Mouse (Mus musculus) heart, embryonic 15.5 days (tissue): ENCODE data around the gene Wnt3a. TPM values are rescaled to one million over a fixed set of nuclear protein-coding genes. Genes with fewer than 3 reads are reported as not detected.

Experiments used
- ATAC-seq: fragments of 200-750 bp; cut with Nextera tagmentation; replicated peaks from 2 replicates; pipeline ENCODE4 v1.8.0; 2017; ENCODE audit warnings: low read depth, moderate TSS enrichment; ENCODE audit not compliant: insufficient number of reproducible peaks, insufficient read depth, low FRiP score
- H3K27ac ChIP-seq: fragments of 300-500 bp; sonication (generic); 2 replicates; pipeline ENCODE4 v1.5.1; 2015; ENCODE audit warnings: mild to moderate bottlenecking, inconsistent platforms
- H3K27me3 ChIP-seq: fragments of 300-500 bp; sonication (generic); 2 replicates; pipeline ENCODE4 v1.6.1; 2015; ENCODE audit warnings: inconsistent platforms
- H3K36me3 ChIP-seq: fragments of 300-500 bp; sonication (generic); 2 replicates; pipeline ENCODE4 v1.6.1; 2015; ENCODE audit warnings: mild to moderate bottlenecking, inconsistent platforms
- H3K4me1 ChIP-seq: fragments of 300-500 bp; sonication (generic); replicated peaks from 2 replicates; pipeline ENCODE4 v1.6.1; 2015; ENCODE audit warnings: inconsistent platforms
- H3K4me2 ChIP-seq: fragments of 300-500 bp; sonication (generic); 2 replicates; pipeline ENCODE4 v1.6.1; 2015; ENCODE audit warnings: inconsistent platforms, mild to moderate bottlenecking, moderate library complexity
- H3K4me3 ChIP-seq: fragments of 300-500 bp; sonication (generic); 2 replicates; pipeline ENCODE4 v1.5.1; 2015; ENCODE audit warnings: mild to moderate bottlenecking, inconsistent platforms
- H3K9ac ChIP-seq: fragments of 300-500 bp; sonication (generic); 2 replicates; pipeline ENCODE4 v1.6.1; 2015; ENCODE audit warnings: mild to moderate bottlenecking, inconsistent platforms
- H3K9me3 ChIP-seq: fragments of 300-500 bp; sonication (generic); replicated peaks from 2 replicates; pipeline ENCODE4 v1.6.1; 2016; ENCODE audit warnings: inconsistent platforms
- WGBS: fragments of 180-500 bp; shearing (Covaris S2); methylation state at CpG from one replicate; pipeline ENCODE4 v1.1.7; 2015; ENCODE audit warnings: mixed read lengths; 5-methylcytosine and 5-hydroxymethylcytosine counted together
- polyA plus RNA-seq: library from polyadenylated mRNA; unstranded; fragments of >200 nt; fragmentation: Nextera tagmentation; extraction: Ambion mirVana; gene quantifications from 2 replicates; pipeline ENCODE4 v1.2.1, GENCODE M21; 2015

Gene Wnt3a
- polyA plus RNA-seq, 1 experiment from 2014 or later = not detected

DNA sequence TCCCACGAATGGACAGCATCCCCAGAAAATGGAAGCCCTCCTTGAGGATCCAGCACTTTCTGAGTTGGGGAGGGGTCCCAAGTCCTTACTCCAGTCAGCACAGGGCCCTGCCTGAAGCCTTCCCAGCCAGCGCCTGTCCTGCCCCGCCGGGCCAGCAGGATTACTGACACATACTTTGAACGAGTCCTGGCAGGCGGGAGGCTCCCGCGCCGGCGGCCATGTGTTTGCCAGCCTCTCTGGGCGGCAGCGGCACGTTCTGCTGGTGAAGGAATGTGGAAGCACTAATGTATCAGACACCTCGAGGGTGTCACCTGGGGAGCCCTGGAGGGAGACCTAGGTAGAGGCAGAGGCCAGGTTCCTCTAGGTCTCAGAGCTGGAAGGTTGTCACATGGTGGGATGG is 6.4 kb downstream of the Wnt3a start:
- peaks cover 92% of the 10 kb centered on the region for H3K27me3 ChIP-seq
- H3K9ac ChIP-seq = no peak overlapping the region
- 10% methylated on average over 14 of the region's 14 CpGs for WGBS

DNA sequence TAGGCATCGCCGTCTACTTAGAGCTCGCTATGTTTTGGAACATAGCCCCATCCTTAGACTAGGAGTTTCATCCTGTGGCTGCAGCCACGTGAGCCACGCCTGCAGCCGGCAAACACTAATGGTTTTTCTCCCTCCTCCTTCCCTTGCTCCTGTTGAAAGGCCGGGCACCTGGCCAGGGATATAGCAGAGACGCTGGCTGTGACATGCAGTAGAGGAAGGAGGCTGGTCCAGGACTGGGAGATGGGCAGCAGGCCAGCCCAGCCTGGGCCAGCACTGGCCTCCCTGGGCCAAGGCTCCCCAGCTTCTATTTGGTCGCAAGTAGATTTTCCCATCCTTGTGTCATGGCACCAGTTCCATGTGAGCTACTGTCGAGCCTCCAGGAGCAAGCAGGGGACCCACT is 7.6 kb downstream of the Wnt3a start:
- WGBS = 33% methylated on average over 10 of the region's 10 CpGs
- peak; percentile 61; the same call in 1 of the 2 replicates for ATAC-seq
- H3K4me3 ChIP-seq = no peak overlapping the region

More for the DNA sequence above, 6.4 kb downstream of the Wnt3a start:
- Histone ChIP-seq H3K9me3 (no peaks in the 10 kb centered on the region), H3K27ac (no peak overlapping the region), H3K36me3 (no peaks in the 10 kb centered on the region), H3K4me1 (peaks cover 25% of the 10 kb centered on the region), H3K4me2 (no peak overlapping the region), H3K4me3 (no peak overlapping the region)
- no peak for ATAC-seq

DNA sequence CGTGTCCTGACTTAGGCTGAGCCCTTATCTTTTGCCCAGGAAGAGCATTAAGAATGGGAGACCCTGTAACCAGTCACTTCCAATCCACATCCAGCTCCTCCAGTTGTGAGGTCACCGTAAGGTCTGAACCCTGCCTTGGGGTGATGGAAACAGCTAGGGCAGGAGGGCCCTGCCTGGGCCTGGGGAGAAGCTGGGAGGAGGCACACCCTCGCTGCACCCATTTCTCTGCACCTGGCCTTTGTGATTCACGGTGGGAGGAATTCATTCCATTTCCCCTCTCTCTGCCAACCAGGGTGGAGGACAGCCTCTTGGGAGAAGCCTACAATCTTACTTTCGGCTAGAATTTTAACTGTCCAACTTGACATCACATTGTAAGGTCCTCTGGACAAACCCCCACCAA is 8.4 kb downstream of the Wnt3a start:
- no peak for ATAC-seq
- Histone ChIP-seq H3K4me2 (no peak overlapping the region), H3K4me3 (no peak overlapping the region), H3K36me3 (no peaks in the 10 kb centered on the region), H3K9ac (no peak overlapping the region), H3K27ac (no peak overlapping the region), H3K9me3 (no peaks in the 10 kb centered on the region), H3K27me3 (peaks cover 89% of the 10 kb centered on the region), H3K4me1 (peaks cover 20% of the 10 kb centered on the region)
- whole genome bisulfite sequencing = 54% methylated on average over 5 of the region's 5 CpGs

More for the DNA sequence above, 7.6 kb downstream of the Wnt3a start:
- Histone ChIP-seq H3K4me2 (no peak overlapping the region), H3K9ac (no peak overlapping the region), H3K36me3 (no peaks in the 10 kb centered on the region), H3K9me3 (no peaks in the 10 kb centered on the region), H3K27me3 (peaks cover 91% of the 10 kb centered on the region), H3K27ac (no peak overlapping the region), H3K4me1 (peaks cover 20% of the 10 kb centered on the region)

DNA sequence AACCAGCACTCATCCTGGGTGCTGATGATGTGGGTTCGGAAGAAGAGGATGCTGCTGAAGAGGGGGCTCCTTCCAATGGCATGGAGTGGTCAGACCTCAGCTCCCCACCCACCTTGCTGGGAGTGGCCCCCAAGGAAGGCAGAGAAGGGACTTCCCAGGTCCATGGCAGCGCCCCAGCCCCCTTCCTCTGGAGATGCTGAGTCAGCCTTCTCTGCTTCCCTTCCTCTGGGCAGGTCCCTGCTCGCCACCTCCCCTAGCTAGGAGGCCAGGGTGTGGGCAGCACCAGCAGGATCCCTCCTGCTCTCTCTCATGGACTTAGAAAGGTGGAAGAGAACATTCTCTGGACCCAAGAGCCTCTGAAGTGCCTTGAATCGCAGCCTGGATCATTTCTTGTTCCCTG is 12.5 kb downstream of the Wnt3a start:
- Histone ChIP-seq H3K27me3 (peaks cover 78% of the 10 kb centered on the region), H3K36me3 (no peaks in the 10 kb centered on the region), H3K4me1 (peaks cover 8% of the 10 kb centered on the region), H3K4me2 (no peak overlapping the region), H3K9ac (no peak overlapping the region), H3K27ac (no peak overlapping the region), H3K9me3 (no peaks in the 10 kb centered on the region), H3K4me3 (no peak overlapping the region)
- no peak for ATAC-seq
- WGBS = 57% methylated on average over 4 of the region's 4 CpGs

DNA sequence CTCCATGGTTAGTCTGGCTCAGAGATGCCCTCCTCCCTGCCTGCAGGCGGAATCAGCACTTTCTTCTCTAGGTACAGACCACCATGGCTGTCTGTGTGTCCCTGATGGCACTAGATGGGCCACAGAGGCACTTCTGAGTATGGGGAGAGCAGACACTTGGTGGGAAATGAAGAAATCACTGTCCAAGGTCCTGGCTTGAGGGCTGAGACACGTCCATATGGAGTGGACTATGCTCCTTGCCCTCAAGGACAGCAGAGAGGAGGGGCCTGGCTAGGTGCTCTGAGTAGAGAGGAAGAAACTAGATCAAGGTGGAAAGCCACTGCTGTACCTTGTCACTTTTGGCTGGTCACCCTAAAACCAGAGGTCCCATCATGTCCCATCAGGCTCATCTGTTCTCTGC is 13.7 kb downstream of the Wnt3a start:
- Histone ChIP-seq H3K4me2 (no peak overlapping the region), H3K4me1 (no peaks in the 10 kb centered on the region), H3K9me3 (no peaks in the 10 kb centered on the region), H3K36me3 (no peaks in the 10 kb centered on the region), H3K9ac (no peak overlapping the region), H3K27me3 (peaks cover 71% of the 10 kb centered on the region), H3K27ac (no peak overlapping the region), H3K4me3 (no peak overlapping the region)
- 16% methylated on average over 2 of the region's 2 CpGs for WGBS
- ATAC-seq = no peak

DNA sequence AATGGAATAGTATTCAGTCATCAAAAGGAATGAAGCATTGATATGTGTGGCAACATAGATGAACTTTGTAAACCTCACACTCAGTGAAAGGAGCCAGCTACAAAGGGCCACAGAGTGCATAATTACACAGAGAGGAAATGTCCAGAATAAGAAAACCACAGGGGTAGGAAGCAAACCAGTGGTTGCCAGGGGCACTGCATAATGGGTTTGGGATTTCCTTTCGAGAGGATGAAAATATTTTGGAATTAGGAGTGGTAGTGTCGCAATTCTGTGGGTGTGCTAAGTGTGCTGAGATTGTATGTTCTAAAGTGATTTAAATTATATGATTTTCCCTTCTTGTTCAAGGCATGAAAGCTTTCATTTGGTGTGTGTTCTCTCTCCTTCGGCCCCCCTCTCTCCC is 16.4 kb downstream of the Wnt3a start:
- no peaks in the 10 kb centered on the region for H3K4me1 ChIP-seq
- no peaks in the 10 kb centered on the region for H3K9me3 ChIP-seq
- H3K9ac ChIP-seq = no peak overlapping the region
- H3K4me3 ChIP-seq = no peak overlapping the region
- H3K36me3 ChIP-seq = no peaks in the 10 kb centered on the region
- no peak overlapping the region for H3K4me2 ChIP-seq
- 69% methylated on average over 3 of the region's 3 CpGs for WGBS
- no peak for ATAC-seq
- H3K27ac ChIP-seq = no peak overlapping the region
- peaks cover 44% of the 10 kb centered on the region for H3K27me3 ChIP-seq

DNA sequence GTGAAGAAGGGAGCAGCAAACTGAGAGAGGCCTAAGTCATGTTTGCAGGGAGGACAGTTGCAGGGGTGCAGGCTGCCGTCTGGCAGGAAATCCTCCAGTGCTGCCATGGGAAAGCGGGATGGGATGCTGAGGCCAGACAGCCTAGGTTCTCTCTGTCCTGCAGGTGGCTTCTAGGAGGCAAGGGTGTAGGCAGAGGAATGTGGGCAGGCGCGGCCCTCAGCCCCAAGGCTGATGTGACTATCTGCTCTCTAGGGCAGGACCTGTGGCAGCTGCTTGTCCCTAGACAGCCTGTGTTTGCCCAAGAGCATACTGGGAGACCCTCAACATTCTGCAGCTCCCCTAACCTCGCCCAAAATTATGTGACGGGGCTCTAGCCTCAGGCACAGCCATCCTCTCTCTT is 23.8 kb downstream of the Wnt3a start:
- no peak overlapping the region for H3K4me2 ChIP-seq
- H3K4me3 ChIP-seq = no peak overlapping the region
- no peak overlapping the region for H3K9ac ChIP-seq
- no peaks in the 10 kb centered on the region for H3K9me3 ChIP-seq
- no peaks in the 10 kb centered on the region for H3K36me3 ChIP-seq
- H3K27me3 ChIP-seq = peaks cover 59% of the 10 kb centered on the region
- no peak for ATAC-seq
- 20% methylated on average over 6 of the region's 6 CpGs for WGBS
- peaks cover 11% of the 10 kb centered on the region for H3K4me1 ChIP-seq
- no peak overlapping the region for H3K27ac ChIP-seq

DNA sequence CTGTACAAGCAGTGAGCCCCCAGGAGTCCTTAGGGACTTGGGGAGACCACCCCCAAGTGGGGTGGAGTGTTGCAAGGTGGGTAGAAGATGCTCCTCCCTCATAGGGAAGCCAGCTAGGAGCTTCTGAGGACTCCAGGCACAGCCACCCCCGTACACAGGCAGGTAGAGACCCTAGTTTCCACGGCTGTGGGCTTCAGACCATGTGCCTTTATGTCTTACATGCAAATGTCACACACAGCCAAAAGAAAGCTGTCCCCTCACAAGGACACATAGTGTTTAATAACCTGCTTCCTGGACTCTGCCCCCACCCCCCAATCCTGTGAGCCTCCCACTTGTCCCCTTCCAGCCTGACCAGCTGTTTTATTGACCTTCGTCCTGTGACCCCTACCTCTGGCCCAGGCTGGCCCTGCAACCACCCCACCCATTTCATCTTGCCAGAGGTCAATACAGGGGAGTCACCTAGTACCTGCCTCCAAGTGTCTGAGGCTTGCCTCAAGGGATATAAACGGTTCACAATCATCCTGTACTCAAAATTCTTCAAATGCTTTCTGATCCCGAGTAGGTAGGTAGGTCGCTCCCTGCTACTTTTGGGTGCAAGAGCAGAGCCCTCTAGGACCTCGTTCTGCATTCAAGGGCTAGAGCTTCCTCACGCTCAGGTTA is 25.3 kb downstream of the Wnt3a start:
- H3K27ac ChIP-seq = no peak overlapping the region
- 59% methylated on average over 8 of the region's 8 CpGs for WGBS
- H3K27me3 ChIP-seq = peaks cover 65% of the 10 kb centered on the region
- no peak for ATAC-seq
- H3K36me3 ChIP-seq = no peaks in the 10 kb centered on the region
- H3K9me3 ChIP-seq = no peaks in the 10 kb centered on the region
- no peak overlapping the region for H3K9ac ChIP-seq
- H3K4me3 ChIP-seq = no peak overlapping the region
- H3K4me2 ChIP-seq = no peak overlapping the region
- H3K4me1 ChIP-seq = peaks cover 11% of the 10 kb centered on the region

DNA sequence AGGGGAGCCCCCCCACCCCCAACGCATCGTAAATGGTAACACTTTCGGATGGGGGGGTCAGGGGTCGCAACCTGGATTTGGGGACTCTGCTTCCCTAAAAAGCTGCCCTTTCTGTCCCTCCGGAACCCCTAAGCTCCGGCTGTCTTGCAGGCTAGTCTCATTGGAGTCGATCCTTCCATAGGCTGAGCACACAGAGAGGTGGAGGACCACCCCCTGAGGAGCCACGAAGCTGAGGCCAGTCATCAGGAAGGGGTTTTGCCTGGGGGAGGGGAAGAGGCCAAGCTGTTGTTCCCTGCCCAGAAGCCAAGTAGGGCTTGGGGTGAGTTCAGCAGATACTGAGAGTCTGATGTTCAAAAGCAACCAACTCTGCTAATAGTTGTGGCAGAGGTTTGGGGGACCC is 26.0 kb downstream of the Wnt3a start:
- Histone ChIP-seq H3K9me3 (no peaks in the 10 kb centered on the region), H3K36me3 (no peaks in the 10 kb centered on the region), H3K4me3 (peak overlapping the region; percentile 54), H3K4me1 (peaks cover 11% of the 10 kb centered on the region), H3K4me2 (peak overlapping the region; percentile 86), H3K27ac (no peak overlapping the region), H3K27me3 (peaks cover 71% of the 10 kb centered on the region), H3K9ac (peak overlapping the region; percentile 46)
- WGBS = 8% methylated on average over 8 of the region's 8 CpGs
- no peak for ATAC-seq

DNA sequence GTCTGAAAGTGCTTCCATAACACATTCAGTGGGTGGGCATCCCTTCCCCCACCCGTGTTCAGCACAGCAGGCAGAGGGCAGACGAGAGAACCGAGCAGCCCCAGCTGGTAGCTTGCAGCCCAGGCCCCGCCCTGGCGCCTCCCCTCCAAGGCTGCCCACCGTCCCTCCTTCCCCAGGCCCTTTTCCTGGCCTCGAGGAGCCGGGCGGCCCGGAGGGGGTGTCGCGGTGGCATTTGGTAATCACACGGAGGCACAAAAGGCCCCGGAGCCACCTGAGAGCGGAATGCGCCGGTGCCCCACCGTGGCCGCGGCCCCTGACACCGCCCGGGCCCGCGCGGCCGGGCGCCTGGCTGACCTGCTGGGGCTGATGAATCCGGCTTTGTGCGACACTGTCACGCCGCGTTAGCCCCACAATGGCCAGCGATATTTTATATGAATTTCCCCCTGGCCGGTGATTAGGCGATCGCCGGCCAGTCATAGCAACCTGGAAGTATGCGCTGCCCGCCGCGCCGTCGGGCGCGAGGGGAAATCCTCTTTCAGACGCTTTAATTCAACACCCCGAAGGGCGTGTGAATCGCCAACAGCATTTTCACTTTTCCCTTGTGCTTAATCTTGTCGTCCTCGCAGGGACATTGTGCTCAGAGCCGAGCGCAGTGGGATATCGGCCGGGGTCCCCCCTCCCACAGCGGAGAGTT is 26.5 kb downstream of the Wnt3a start:
- peak overlapping the region; percentile 46 for H3K9ac ChIP-seq
- no peaks in the 10 kb centered on the region for H3K36me3 ChIP-seq
- H3K27ac ChIP-seq = no peak overlapping the region
- no peaks in the 10 kb centered on the region for H3K9me3 ChIP-seq
- WGBS = 2% methylated on average over 56 of the region's 56 CpGs
- H3K4me3 ChIP-seq = peak overlapping the region; percentile 54
- H3K27me3 ChIP-seq = peaks cover 71% of the 10 kb centered on the region
- peaks cover 11% of the 10 kb centered on the region for H3K4me1 ChIP-seq
- H3K4me2 ChIP-seq = peak overlapping the region; percentile 86
- ATAC-seq = peak; percentile 81

DNA sequence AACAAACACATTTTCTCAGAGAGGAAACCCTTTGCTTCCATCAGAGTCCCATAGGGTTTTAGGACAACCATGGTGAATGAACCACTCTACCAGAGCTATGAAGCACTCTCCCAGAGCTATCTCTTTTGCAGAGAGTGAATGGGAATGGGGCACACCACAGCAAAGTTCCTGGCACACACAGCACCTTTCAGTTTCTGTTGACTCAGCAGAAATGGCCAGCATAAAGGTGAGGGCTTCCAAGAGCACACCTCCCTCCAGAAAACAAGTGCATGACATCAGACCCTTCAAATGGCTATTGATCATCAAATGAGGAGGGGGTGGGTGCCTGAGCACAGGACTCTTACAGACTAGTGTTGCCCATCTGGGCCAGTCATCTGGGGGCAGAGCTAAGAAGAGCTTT is 28.2 kb downstream of the Wnt3a start:
- Histone ChIP-seq H3K36me3 (no peaks in the 10 kb centered on the region), H3K4me1 (peaks cover 11% of the 10 kb centered on the region), H3K27me3 (peaks cover 70% of the 10 kb centered on the region), H3K9ac (no peak overlapping the region), H3K9me3 (no peaks in the 10 kb centered on the region), H3K4me3 (no peak overlapping the region), H3K27ac (no peak overlapping the region), H3K4me2 (no peak overlapping the region)
- ATAC-seq = no peak
